Mouse (Mus musculus) kidney, embryonic 14.5 days (tissue): Measurements from ENCODE around the gene Vegfb. TPM values are rescaled to one million over a fixed set of nuclear protein-coding genes. Genes with fewer than 3 reads are reported as not detected.
A peak's percentile ranks its signal among the peaks of the same experiment; 100 is the strongest.

Experiments used
- ATAC-seq: fragments of 200-750 bp; cut with Nextera tagmentation; 2 replicates; pipeline ENCODE4 v1.8.0; 2017; ENCODE audit warnings: moderate number of reproducible peaks, mild to moderate bottlenecking, moderate TSS enrichment, moderate library complexity; ENCODE audit not compliant: low FRiP score, low TSS enrichment
- H3K27ac ChIP-seq: fragments of 300-500 bp; sonication (generic); 2 replicates; pipeline ENCODE4 v1.5.1; 2014; ENCODE audit warnings: low read depth, mild to moderate bottlenecking, low read length, moderate library complexity, mixed read lengths
- H3K27me3 ChIP-seq: fragments of 300-500 bp; sonication (generic); 2 replicates; pipeline ENCODE4 v1.6.1; 2014; ENCODE audit warnings: mild to moderate bottlenecking, low read length; ENCODE audit not compliant: control insufficient read depth, insufficient read depth
- H3K36me3 ChIP-seq: fragments of 300-500 bp; sonication (generic); 2 replicates; pipeline ENCODE4 v1.6.1; 2014; ENCODE audit warnings: low read length, mixed read lengths; ENCODE audit not compliant: control insufficient read depth, insufficient read depth
- H3K4me1 ChIP-seq: fragments of 300-500 bp; sonication (generic); 2 replicates; pipeline ENCODE4 v1.6.1; 2014; ENCODE audit warnings: low read length, mixed read lengths; ENCODE audit not compliant: control insufficient read depth, insufficient read depth
- H3K4me2 ChIP-seq: fragments of 300-500 bp; sonication (generic); replicated peaks from 2 replicates; pipeline ENCODE4 v1.6.1; 2014; ENCODE audit warnings: low read depth, mild to moderate bottlenecking, low read length
- H3K4me3 ChIP-seq: fragments of 300-500 bp; sonication (generic); 2 replicates; pipeline ENCODE4 v1.5.1; 2014; ENCODE audit warnings: mild to moderate bottlenecking, low read length
- H3K9ac ChIP-seq: fragments of 300-500 bp; sonication (generic); 2 replicates; pipeline ENCODE4 v1.6.1; 2014; ENCODE audit warnings: low read depth, mild to moderate bottlenecking, low read length, moderate library complexity
- H3K9me3 ChIP-seq: fragments of 300-500 bp; sonication (generic); 2 replicates; pipeline ENCODE4 v1.6.1; 2016; ENCODE audit warnings: low read length; ENCODE audit not compliant: control insufficient read depth
- WGBS: fragments of 180-500 bp; shearing (Covaris S2); extraction: QIAGEN DNeasy Blood & Tissue Kit; methylation state at CpG from one replicate; pipeline ENCODE4 v1.1.7; 2014; 5-methylcytosine and 5-hydroxymethylcytosine counted together
- polyA plus RNA-seq: library from polyadenylated mRNA; unstranded; fragments of >200 nt; fragmentation: Nextera tagmentation; extraction: Ambion mirVana; gene quantifications from 2 replicates; pipeline ENCODE4 v1.2.1, GENCODE M21; 2014

Gene Vegfb
- polyA plus RNA-seq, 1 experiment from 2014 or later, result 38.2 TPM

DNA sequence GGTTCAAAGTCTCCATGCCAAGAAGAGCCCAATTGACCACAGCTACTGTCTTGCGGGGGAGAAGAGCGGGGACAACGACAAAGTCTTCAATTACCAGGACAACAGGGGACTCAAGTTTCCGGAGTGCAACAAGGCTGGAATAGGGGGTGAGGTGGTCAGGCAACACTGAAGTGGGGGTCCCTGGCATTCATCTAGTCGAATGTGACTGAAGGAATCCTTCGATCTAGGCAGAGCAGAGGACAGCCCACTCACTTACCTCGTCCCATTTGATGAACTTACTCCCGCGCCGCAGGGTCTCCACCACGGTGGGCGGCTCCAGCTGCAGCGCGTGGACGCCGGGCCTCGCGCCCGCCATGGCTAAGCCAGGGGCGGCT, 18.2 kb downstream of the Vegfb start:
- H3K27ac ChIP-seq, result peak overlapping the region; percentile 20; the same call in 1 of the 2 replicates
- peak overlapping the region; percentile 80 for H3K4me2 ChIP-seq
- under 1% methylated on average over 20 of the region's 20 CpGs for WGBS
- H3K27me3 ChIP-seq, result no peaks in the 10 kb centered on the region
- H3K4me1 ChIP-seq, result peaks cover 34% of the 10 kb centered on the region
- no peaks in the 10 kb centered on the region for H3K9me3 ChIP-seq
- peak overlapping the region; percentile 71 for H3K9ac ChIP-seq
- peak overlapping the region; percentile 64 for H3K4me3 ChIP-seq
- peaks cover 21% of the 10 kb centered on the region for H3K36me3 ChIP-seq
- ATAC-seq, result no peak; the same call in 1 of the 2 replicates

DNA sequence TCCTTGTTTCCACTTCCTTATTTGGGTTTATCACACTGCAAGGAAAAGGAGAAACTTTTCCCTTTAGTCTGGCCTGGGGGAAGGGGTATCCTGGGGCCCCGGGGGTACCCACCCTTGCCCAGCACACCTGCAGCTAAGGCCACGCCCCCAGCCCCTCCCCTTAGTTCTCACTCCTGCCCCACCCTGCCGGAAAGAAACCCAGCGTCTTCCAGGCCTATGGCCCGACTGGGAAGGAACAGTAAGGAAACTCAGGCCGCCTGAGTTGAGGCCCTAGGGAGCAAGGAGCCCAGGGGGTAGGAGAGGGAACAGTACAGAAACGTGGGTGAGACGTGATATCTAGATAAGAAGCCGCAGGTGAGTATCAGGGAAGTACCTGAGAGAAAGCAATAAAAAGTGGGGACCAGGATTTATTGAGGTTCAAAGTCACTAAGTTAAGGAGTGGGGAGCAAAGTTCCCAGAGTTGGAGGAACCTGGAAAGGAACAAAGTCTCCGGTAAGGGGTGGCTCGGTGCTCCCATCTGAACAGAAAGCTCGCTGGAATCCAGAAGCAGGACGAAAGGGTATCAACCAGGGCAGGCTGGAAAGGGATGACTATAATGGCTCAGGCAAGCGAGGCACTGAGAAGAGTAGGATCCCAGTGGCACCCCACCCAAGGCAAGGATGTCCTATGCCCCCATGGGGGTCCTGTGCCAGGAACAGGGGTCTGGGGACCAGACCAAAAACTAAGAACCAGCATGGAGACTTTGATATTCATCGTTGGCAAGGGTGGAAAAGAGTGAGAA, 18.8 kb downstream of the Vegfb start:
- 0 out of 2 replicates have a peak, but pooled peaks have one; percentile 5 for ATAC-seq
- 9% methylated on average over 15 of the region's 15 CpGs for WGBS

DNA sequence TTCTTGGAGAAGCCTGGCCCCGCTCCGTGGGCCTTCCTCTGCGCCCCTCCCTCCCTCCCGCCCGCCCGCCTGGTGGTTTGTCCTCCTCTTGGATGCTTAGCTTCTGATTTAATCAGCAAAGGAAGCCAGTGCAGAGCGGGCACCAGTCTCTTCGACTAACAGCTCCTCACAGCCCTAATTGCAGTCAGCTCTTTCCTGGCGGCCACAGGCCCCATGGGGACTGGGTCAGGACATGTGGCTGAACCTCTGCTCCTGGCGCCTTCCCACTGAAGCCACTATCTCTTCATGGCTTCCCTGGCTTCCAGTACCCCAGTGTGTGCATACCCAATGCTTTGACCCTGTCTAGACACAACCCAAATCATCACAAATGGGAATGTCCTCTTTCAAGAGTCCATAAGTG, 31.0 kb downstream of the Vegfb start:
- Histone ChIP-seq H3K36me3 (peaks cover 72% of the 10 kb centered on the region), H3K27ac (no peak overlapping the region), H3K9me3 (no peaks in the 10 kb centered on the region), H3K27me3 (no peaks in the 10 kb centered on the region), H3K9ac (no peak overlapping the region), H3K4me2 (no peak overlapping the region), H3K4me1 (peaks cover 11% of the 10 kb centered on the region), H3K4me3 (no peak overlapping the region)
- ATAC-seq, result no peak
- 90% methylated on average over 10 of the region's 10 CpGs for WGBS

More for the DNA sequence above, 18.8 kb downstream of the Vegfb start:
- peak overlapping the region; percentile 20; the same call in 1 of the 2 replicates for H3K27ac ChIP-seq
- H3K36me3 ChIP-seq, result peaks cover 27% of the 10 kb centered on the region
- H3K4me1 ChIP-seq, result peaks cover 34% of the 10 kb centered on the region
- H3K9ac ChIP-seq, result peak overlapping the region; percentile 71
- no peaks in the 10 kb centered on the region for H3K9me3 ChIP-seq
- peak overlapping the region; percentile 80 for H3K4me2 ChIP-seq
- H3K4me3 ChIP-seq, result peak overlapping the region; percentile 64
- H3K27me3 ChIP-seq, result no peaks in the 10 kb centered on the region

DNA sequence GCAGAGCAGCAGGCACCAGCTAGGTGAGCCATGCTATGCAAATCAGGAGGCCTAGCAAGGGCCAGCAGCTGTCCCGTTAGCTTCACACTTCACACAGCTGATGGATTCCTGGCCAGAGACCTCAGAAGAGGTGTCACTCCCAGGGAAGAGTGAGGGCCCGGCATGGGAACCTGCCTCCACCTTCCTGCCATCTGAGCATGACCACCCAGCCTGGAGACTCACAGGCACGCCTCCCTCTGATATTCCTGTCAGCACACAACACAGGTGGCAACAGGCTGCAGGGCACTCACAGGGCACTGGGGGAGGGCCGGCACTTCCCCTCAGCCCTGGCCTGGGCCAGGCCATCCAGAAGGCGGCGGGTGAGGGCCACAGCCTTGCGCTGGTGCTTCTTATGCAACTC, 32.0 kb downstream of the Vegfb start:
- H3K4me2 ChIP-seq, result no peak overlapping the region
- no peak overlapping the region for H3K27ac ChIP-seq
- no peaks in the 10 kb centered on the region for H3K27me3 ChIP-seq
- H3K4me1 ChIP-seq, result peaks cover 11% of the 10 kb centered on the region
- H3K4me3 ChIP-seq, result no peak overlapping the region
- ATAC-seq, result no peak
- no peak overlapping the region for H3K9ac ChIP-seq
- no peaks in the 10 kb centered on the region for H3K9me3 ChIP-seq
- WGBS, result 81% methylated on average over 7 of the region's 7 CpGs
- peaks cover 69% of the 10 kb centered on the region for H3K36me3 ChIP-seq

DNA sequence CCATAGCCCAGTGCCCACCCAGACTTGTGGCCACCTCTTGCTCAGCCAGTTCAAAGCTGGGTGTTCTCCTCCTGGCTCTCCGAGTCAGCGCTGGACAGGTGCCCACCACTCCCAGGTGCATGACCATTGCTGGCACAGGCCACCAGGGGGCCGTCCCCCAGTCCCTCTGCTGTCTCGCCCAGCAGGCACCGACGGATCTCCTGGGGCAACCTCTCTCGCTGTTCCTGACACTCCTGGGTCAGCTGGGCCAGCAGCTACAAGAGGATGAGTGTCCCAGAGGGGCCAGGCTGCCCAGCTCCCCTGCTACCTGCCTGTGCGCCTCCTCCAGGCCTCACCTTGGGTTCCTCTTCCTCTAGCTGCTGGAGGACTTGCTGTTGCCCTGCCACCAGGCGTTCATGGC, 33.4 kb downstream of the Vegfb start:
- Histone ChIP-seq H3K9ac (no peak overlapping the region), H3K4me3 (no peak overlapping the region), H3K4me1 (peaks cover 15% of the 10 kb centered on the region), H3K27me3 (no peaks in the 10 kb centered on the region), H3K36me3 (peaks cover 55% of the 10 kb centered on the region), H3K9me3 (no peaks in the 10 kb centered on the region), H3K4me2 (no peak overlapping the region), H3K27ac (no peak overlapping the region)
- 54% methylated on average over 9 of the region's 9 CpGs for WGBS
- ATAC-seq, result no peak

DNA sequence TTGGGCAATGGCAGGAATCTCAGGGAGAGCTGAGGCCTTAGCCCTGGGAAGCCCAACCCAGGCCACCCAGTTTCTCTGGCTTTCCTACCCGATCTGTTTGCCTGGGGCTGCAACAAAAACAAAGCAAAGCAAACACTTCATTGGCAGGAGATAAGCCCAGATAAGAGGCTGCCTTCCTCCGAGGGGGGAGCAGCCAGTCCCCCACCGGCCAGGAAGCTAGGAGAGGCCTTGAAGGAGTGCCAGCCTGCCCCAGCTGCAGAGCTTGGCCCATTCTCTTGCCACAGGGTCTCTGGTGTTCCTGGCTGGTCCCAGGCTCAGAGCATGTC, 34.8 kb downstream of the Vegfb start:
- H3K27me3 ChIP-seq, result no peaks in the 10 kb centered on the region
- ATAC-seq, result no peak
- no peaks in the 10 kb centered on the region for H3K9me3 ChIP-seq
- WGBS, result 13% methylated on average over 3 of the region's 3 CpGs
- H3K4me1 ChIP-seq, result peaks cover 15% of the 10 kb centered on the region
- H3K4me2 ChIP-seq, result peak overlapping the region; percentile 93
- H3K27ac ChIP-seq, result peak overlapping the region; percentile 98; the same call in 1 of the 2 replicates
- H3K4me3 ChIP-seq, result peak overlapping the region; percentile 65; the same call in 1 of the 2 replicates
- no peak overlapping the region; the same call in 1 of the 2 replicates for H3K9ac ChIP-seq
- H3K36me3 ChIP-seq, result peaks cover 43% of the 10 kb centered on the region

DNA sequence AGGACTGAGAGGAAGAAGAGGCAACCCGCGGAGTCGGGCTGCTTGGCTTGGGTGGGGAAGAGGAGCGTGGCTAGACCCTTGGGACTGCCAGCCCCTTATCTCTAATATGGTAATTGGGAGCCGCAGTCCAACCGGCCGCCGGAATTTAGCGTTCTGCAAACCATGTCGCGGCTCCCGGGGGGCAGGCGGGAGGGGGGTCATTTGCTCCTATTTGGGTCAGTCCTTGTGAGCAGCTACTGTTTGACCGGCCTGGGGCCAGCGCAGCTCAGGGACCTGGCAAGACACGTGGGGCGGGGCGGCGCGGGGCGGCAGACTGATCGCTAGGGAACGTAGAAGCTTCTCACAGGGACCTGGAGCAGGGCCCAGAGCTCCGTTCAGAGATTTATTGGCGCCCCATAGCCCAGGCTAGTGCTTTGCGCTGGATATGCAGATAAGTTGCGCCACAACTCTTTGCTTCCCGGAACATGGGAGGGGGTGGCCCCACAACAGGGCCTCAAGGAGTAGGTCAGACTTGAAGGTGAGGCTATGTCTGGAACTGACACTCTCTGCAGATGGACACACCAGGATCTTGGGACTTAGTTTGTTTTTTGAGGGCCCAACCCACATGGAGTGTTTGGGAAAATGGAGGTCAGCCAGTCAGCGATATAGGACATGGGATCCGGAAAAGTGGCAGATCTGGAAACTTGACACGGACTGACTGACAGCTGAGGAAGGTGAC, 35.3 kb downstream of the Vegfb start:
- Histone ChIP-seq H3K27me3 (no peaks in the 10 kb centered on the region), H3K4me3 (peak overlapping the region; percentile 65), H3K4me2 (peak overlapping the region; percentile 93), H3K27ac (peak overlapping the region; percentile 98), H3K4me1 (peaks cover 15% of the 10 kb centered on the region), H3K9ac (peak overlapping the region; percentile 73), H3K9me3 (no peaks in the 10 kb centered on the region), H3K36me3 (peaks cover 38% of the 10 kb centered on the region)
- 2% methylated on average over 31 of the region's 31 CpGs for WGBS
- ATAC-seq, result peak; percentile 25

DNA sequence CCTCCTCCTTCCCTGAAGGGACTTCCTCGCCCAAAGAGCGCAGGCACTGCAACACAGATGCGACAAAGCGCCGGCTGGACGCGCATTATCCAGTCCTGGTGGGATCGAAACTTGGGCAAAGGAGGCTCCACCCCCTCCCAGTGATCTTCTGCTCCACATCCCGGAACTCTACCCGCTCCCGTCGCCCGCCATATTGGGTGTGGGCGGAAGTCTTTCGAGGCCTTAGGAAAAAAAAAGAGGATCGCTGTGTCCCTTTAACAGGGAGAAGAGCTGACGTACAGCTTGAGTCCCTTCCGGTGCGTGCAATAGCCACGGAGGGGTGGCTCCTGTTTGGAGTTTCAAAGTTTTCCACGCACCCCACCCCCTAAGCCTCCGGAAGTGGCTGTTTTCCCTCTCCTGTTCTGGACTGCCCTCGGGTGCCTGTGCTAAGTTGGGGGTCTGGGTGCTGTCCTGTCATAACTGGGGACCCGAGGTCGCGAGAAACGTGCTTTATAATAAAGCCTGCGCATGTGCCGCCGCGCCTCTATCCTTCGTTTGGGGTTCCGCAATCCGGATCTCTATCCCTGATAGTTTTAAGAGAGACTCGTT, 36.0 kb downstream of the Vegfb start:
- peaks cover 31% of the 10 kb centered on the region for H3K36me3 ChIP-seq
- no peaks in the 10 kb centered on the region for H3K27me3 ChIP-seq
- peak overlapping the region; percentile 93 for H3K4me2 ChIP-seq
- H3K9me3 ChIP-seq, result no peaks in the 10 kb centered on the region
- peaks cover 15% of the 10 kb centered on the region for H3K4me1 ChIP-seq
- peak overlapping the region; percentile 73 for H3K9ac ChIP-seq
- peak overlapping the region; percentile 98 for H3K27ac ChIP-seq
- ATAC-seq, result peak; percentile 80
- peak overlapping the region; percentile 65 for H3K4me3 ChIP-seq
- WGBS, result under 1% methylated on average over 35 of the region's 35 CpGs
